Mouse (Mus musculus) heart, adult 2 months (tissue): ENCODE data around the gene Myo9a. TPM values are rescaled to one million over a fixed set of nuclear protein-coding genes. Genes with fewer than 3 reads are reported as not detected.
A peak's percentile ranks its signal among the peaks of the same experiment; 100 is the strongest.

ENCODE experiments used
- DNase-seq, 2 experiments: peaks; one replicate each; pipeline ENCODE4 v3.0.0; 2021
- H3K27ac ChIP-seq: fragments of 200-600 bp; 2 replicates; pipeline ENCODE4 v1.8.1; 2022
- H3K27me3 ChIP-seq: fragments of 200-500 bp; 2 replicates; pipeline ENCODE4 v1.6.1; 2012; ENCODE audit warnings: mild to moderate bottlenecking, low read length, inconsistent platforms, mixed read lengths; ENCODE audit not compliant: control insufficient read depth, insufficient read depth
- H3K36me3 ChIP-seq: fragments of 200-500 bp; 2 replicates; pipeline ENCODE4 v1.6.1; 2012; ENCODE audit warnings: low read length, inconsistent platforms; ENCODE audit not compliant: control insufficient read depth, insufficient read depth
- H3K4me1 ChIP-seq: fragments of 200-500 bp; 2 replicates; pipeline ENCODE4 v1.6.1; 2011; ENCODE audit warnings: low read length; ENCODE audit not compliant: control insufficient read depth, insufficient read depth
- H3K4me3 ChIP-seq: fragments of 200-600 bp; 2 replicates; pipeline ENCODE4 v1.8.1; 2022
- H3K79me2 ChIP-seq: fragments of 200-500 bp; replicated peaks from 2 replicates; pipeline ENCODE4 v1.6.1; 2012; ENCODE audit warnings: mild to moderate bottlenecking, inconsistent platforms, low read length, moderate library complexity, mixed read lengths; ENCODE audit not compliant: control insufficient read depth, insufficient read depth
- H3K9ac ChIP-seq: fragments of 200-500 bp; 2 replicates; pipeline ENCODE4 v1.6.1; 2012; ENCODE audit warnings: low read depth, mild to moderate bottlenecking, control low read depth, inconsistent platforms, low read length, mixed read lengths
- CTCF ChIP-seq: fragments of 200-600 bp; IDR thresholded peaks from 2 replicates; pipeline ENCODE4 v1.8.1; 2022; ENCODE audit warnings: antibody characterized with exemption, mild to moderate bottlenecking, moderate library complexity
- EP300 ChIP-seq: fragments of 200-500 bp; IDR thresholded peaks from 2 replicates; pipeline ENCODE4 v1.6.1; 2011; ENCODE audit warnings: low read depth, low read length, control low read depth; ENCODE audit not compliant: insufficient read depth
- POLR2A ChIP-seq: fragments of 200-500 bp; IDR thresholded peaks from 2 replicates; pipeline ENCODE4 v1.6.1; 2011; ENCODE audit warnings: mild to moderate bottlenecking, low read depth, low read length, control low read depth; ENCODE audit not compliant: insufficient read depth
- WGBS: fragments of 180-500 bp; shearing (Covaris S2); methylation state at CpG from one replicate; pipeline ENCODE4 v1.1.7; 2018; 5-methylcytosine and 5-hydroxymethylcytosine counted together
- intact Hi-C: fragments of 180-260 bp; cut with DNase I; formaldehyde crosslinking; loops from one replicate; pipeline ENCODE4 v1.15.1; 2025
- polyA plus RNA-seq: library from polyadenylated mRNA; depleted of rRNA; stranded (reverse); fragments of >200 nt; gene quantifications from 2 replicates; pipeline ENCODE4 v1.2.3, GENCODE M21; 2012; rRNA removed
- total RNA-seq, 2 experiments: library from RNA; stranded (reverse); gene quantifications; 2 replicates each; pipeline ENCODE4 v1.2.3; 2021

Myo9a gene
- total and polyA plus RNA-seq, 3 experiments: 1.9 to 13.1 (median 11.0) TPM

DNA sequence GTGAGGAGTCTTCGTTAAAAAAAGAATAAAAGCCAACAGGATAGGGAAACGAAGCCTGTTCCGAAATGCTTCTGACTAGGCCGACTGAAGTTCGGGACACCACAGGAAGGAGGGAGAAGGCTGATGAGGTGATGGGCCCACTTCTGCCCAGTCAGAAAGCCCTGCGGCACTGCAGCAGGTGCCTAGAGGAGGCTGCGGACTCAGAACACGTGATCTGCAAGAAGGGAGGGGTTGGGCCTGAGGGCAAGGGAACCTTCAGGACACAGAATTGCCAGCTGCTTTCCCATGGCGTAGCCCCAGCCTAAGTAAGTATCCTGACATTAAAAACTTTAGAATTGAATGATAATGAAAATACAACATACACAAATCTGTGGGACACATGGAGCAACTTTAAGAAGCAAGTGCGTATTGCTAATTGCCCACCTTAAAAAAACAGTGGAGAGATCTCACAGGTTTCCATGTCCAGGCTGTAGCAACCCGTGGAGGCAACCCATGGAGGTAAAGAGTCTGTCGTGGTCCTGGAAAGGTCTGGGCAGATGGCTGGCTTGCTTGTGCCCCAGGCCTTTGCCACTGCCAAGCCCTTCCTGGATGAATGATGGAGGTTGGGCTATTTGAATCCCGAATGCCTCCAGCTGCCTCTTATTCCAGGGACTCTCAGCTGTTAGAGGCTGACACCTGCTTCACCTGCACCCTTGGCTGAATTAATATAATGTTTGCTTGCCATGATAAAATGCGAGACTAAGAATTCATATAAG is 210.7 kb downstream of the Myo9a start:
- Histone ChIP-seq H3K4me3 (no peak overlapping the region), H3K9ac (no peak overlapping the region), H3K27ac (no peak overlapping the region), H3K79me2 (no peaks in the 10 kb centered on the region), H3K27me3 (no peaks in the 10 kb centered on the region), H3K4me1 (no peaks in the 10 kb centered on the region), H3K36me3 (no peaks in the 10 kb centered on the region)
- intact Hi-C loops: no loop called here
- no peak for DNase-seq
- TF ChIP-seq POLR2A (no peak), CTCF (no peak), EP300 (no peak)
- WGBS: 70% methylated on average over 14 of the region's 14 CpGs

DNA sequence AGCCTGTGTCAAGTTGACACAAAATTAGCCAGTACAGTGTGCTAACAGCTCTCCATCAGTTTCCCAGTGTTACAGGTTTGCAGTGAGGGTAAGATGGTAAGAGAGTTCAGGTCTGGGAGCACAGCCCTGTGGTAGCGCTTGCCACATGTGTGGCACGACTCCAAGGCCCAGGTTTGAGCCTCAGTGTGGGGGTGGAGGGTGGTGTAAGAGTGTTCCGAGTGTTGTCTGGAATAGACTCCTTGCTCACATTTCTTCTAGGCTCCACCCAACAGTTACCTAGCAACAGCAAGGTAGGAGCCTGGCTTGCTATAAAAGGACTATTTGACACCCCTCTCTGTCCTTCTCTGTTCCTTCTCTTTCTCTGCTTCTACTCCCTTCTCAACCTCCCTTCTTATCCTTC is 213.7 kb downstream of the Myo9a start:
- Histone ChIP-seq H3K27ac (no peak overlapping the region), H3K36me3 (no peaks in the 10 kb centered on the region), H3K27me3 (no peaks in the 10 kb centered on the region), H3K4me3 (no peak overlapping the region), H3K4me1 (no peaks in the 10 kb centered on the region), H3K9ac (no peak overlapping the region), H3K79me2 (no peaks in the 10 kb centered on the region)
- WGBS: 68% methylated on average over 3 of the region's 3 CpGs
- no peak for TF ChIP-seq CTCF
- TF ChIP-seq POLR2A: no peak
- TF ChIP-seq EP300: no peak
- DNase-seq: no peak
- intact Hi-C loops: no loop called here

DNA sequence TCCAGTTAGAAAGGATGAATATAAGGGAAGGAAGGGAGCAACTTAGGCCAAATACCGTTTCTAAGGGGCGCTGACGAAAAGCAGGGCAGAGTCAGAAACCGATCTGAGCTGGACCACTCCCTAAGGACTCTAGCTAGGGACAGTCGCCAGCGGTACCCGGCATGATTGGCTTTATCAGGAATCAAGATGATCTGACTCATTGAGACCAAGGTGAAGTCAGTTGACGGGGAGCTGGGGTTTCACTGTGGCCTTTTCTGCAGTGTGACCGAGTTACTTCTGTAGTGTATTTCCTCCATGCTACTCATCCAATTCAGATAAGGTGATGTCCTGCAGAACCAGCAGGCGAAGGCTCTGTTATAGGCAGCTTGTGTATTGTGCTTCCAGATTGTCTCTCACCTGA is 214.3 kb downstream of the Myo9a start:
- WGBS: 53% methylated on average over 10 of the region's 10 CpGs
- DNase-seq: no peak
- Histone ChIP-seq H3K4me3 (no peak overlapping the region), H3K4me1 (no peaks in the 10 kb centered on the region), H3K27ac (no peak overlapping the region), H3K36me3 (no peaks in the 10 kb centered on the region), H3K9ac (no peak overlapping the region), H3K27me3 (no peaks in the 10 kb centered on the region), H3K79me2 (no peaks in the 10 kb centered on the region)
- intact Hi-C loops: loop anchor here (5.0 kb wide), 1 partner anchor 272 kb away; no protein-coding TSS in a partner anchor
- TF ChIP-seq EP300: no peak
- no peak for TF ChIP-seq CTCF
- TF ChIP-seq POLR2A: no peak

DNA sequence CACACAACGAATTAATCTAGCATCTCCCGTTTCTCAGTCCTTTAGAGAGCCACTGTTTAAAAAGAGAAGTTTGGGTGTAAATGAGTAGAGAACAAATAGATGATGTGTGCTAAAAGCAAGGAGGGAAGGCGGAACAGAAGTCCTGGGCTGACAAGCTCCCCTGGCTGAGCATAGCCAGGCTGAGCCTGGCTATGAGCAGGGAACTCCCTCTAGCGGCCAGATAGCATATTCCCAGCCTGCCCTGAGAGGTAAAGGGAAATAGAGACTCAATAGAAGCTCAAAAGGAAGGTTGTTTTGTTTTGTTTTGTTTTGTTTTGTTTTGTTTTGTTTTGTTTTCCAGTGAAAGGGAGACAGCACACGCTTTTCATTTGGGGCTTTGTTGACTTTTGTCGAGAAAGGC is 218.7 kb downstream of the Myo9a start:
- intact Hi-C loops: loop anchor here (2.0 to 5.0 kb wide), 2 partner anchors 247 to 268 kb away; no protein-coding TSS in a partner anchor
- Histone ChIP-seq H3K4me1 (no peaks in the 10 kb centered on the region), H3K27me3 (no peaks in the 10 kb centered on the region), H3K36me3 (no peaks in the 10 kb centered on the region), H3K27ac (no peak overlapping the region), H3K4me3 (no peak overlapping the region), H3K9ac (no peak overlapping the region), H3K79me2 (no peaks in the 10 kb centered on the region)
- DNase-seq: peak; percentile 30 to 36
- no peak for TF ChIP-seq EP300
- peak; percentile 88 for TF ChIP-seq CTCF
- 23% methylated on average over 6 of the region's 6 CpGs for WGBS

DNA sequence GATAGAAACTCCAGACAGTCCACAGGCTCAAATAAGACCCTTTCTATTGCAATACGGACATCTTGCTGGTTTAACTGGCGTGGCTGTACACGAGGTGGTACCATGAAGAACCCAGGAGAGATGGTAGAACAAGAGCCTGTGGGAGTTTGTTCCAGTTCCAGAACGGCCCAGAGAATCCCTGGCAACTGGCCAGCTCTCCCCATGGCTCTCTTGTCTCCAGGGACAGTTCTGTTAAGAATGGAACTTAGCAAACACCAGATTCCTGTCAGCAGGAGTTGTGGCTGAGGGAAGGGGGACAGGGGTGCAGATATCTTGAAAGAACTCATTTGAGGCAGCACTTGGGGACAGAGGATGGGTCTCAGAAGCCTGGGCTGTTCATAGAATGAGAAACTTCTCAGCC is 220.6 kb downstream of the Myo9a start:
- no peak overlapping the region for H3K4me3 ChIP-seq
- intact Hi-C loops: no loop called here
- H3K9ac ChIP-seq: no peak overlapping the region
- H3K4me1 ChIP-seq: no peaks in the 10 kb centered on the region
- no peaks in the 10 kb centered on the region for H3K79me2 ChIP-seq
- H3K36me3 ChIP-seq: no peaks in the 10 kb centered on the region
- H3K27me3 ChIP-seq: no peaks in the 10 kb centered on the region
- 56% methylated on average over 4 of the region's 4 CpGs for WGBS
- H3K27ac ChIP-seq: no peak overlapping the region
- DNase-seq: no peak
- TF ChIP-seq CTCF (no peak), POLR2A (no peak), EP300 (no peak)

Other genes starting within 250 kb of the Myo9a start
- 10 to 100 TPM; 46.9 to 51.7 TPM for gene Hexa, start 211.4 kb upstream of the Myo9a start, total RNA-seq
- 50.6 and 64.4 TPM in 2 replicates for gene Hexa, start 211.4 kb upstream of the Myo9a start, polyA plus RNA-seq
- under 1 TPM; 0.37 to 0.84 TPM for gene Tmem202, start 211.0 kb upstream of the Myo9a start, total RNA-seq
- 0.16 and 0.29 TPM in 2 replicates for gene Tmem202, start 211.0 kb upstream of the Myo9a start, polyA plus RNA-seq
- not detected for gene Celf6, start 173.0 kb upstream of the Myo9a start, total RNA-seq
- 0.18 TPM in 1 of 2 replicates, not detected in the other for gene Celf6, start 173.0 kb upstream of the Myo9a start, polyA plus RNA-seq
- 10 to 100 TPM; 16.4 to 16.5 TPM for gene Parp6, start 133.6 kb upstream of the Myo9a start, total RNA-seq
- 24.2 and 40.3 TPM in 2 replicates for gene Parp6, start 133.6 kb upstream of the Myo9a start, polyA plus RNA-seq
- gene Pkm, start 94.5 kb upstream of the Myo9a start, total RNA-seq: 1,000 to 10,000 TPM; 1,073 to 1,081 TPM
- 1,773 and 1,838 TPM in 2 replicates for gene Pkm, start 94.5 kb upstream of the Myo9a start, polyA plus RNA-seq
- not detected for gene Gramd2, start 70.8 kb upstream of the Myo9a start, total RNA-seq
- 0.26 and 1.3 TPM in 2 replicates for gene Gramd2, start 70.8 kb upstream of the Myo9a start, polyA plus RNA-seq
- 1 to 10 TPM; 8.1 to 8.3 TPM for gene Senp8, start 186 bp upstream of the Myo9a start, total RNA-seq
- gene Senp8, start 186 bp upstream of the Myo9a start, polyA plus RNA-seq: 4.2 and 9.9 TPM in 2 replicates
- not detected for gene Nr2e3, start 209.8 kb downstream of the Myo9a start, total RNA-seq
- not detected in 2 replicates for gene Nr2e3, start 209.8 kb downstream of the Myo9a start, polyA plus RNA-seq